Mouse (Mus musculus) liver, embryonic 12.5 days (tissue): Measurements from ENCODE around the gene P3h1. TPM values are rescaled to one million over a fixed set of nuclear protein-coding genes. Genes with fewer than 3 reads are reported as not detected.

Experiments used
- ATAC-seq: fragments of 200-750 bp; cut with Nextera tagmentation; 2 replicates; pipeline ENCODE4 v1.8.0; 2017; ENCODE audit warnings: moderate number of reproducible peaks, mild to moderate bottlenecking, moderate library complexity
- H3K27ac ChIP-seq: fragments of 300-500 bp; sonication (generic); 2 replicates; pipeline ENCODE4 v1.5.1; 2016; ENCODE audit warnings: mild to moderate bottlenecking
- H3K27me3 ChIP-seq: fragments of 300-500 bp; sonication (generic); replicated peaks from 2 replicates; pipeline ENCODE4 v1.6.1; 2016; ENCODE audit warnings: mild to moderate bottlenecking, moderate library complexity
- H3K36me3 ChIP-seq: fragments of 300-500 bp; sonication (generic); 2 replicates; pipeline ENCODE4 v1.6.1; 2016; ENCODE audit warnings: mild to moderate bottlenecking, moderate library complexity
- H3K4me1 ChIP-seq: fragments of 300-500 bp; sonication (generic); 2 replicates; pipeline ENCODE4 v1.6.1; 2016
- H3K4me2 ChIP-seq: fragments of 300-500 bp; sonication (generic); 2 replicates; pipeline ENCODE4 v1.6.1; 2016; ENCODE audit warnings: mild to moderate bottlenecking, moderate library complexity
- H3K4me3 ChIP-seq: fragments of 300-500 bp; sonication (generic); 2 replicates; pipeline ENCODE4 v1.5.1; 2016; ENCODE audit warnings: mild to moderate bottlenecking, moderate library complexity
- H3K9ac ChIP-seq: fragments of 300-500 bp; sonication (generic); 2 replicates; pipeline ENCODE4 v1.6.1; 2016; ENCODE audit warnings: mild to moderate bottlenecking, moderate library complexity
- H3K9me3 ChIP-seq: fragments of 300-500 bp; sonication (generic); replicated peaks from 2 replicates; pipeline ENCODE4 v1.6.1; 2016; ENCODE audit warnings: mild to moderate bottlenecking, moderate library complexity
- WGBS: fragments of 180-500 bp; shearing (Covaris S2); methylation state at CpG from one replicate; pipeline ENCODE4 v1.1.7; 2016; ENCODE audit not compliant: insufficient replicate concordance; 5-methylcytosine and 5-hydroxymethylcytosine counted together
- polyA plus RNA-seq: library from polyadenylated mRNA; unstranded; fragments of >200 nt; fragmentation: Nextera tagmentation; extraction: Ambion mirVana; gene quantifications from 2 replicates; pipeline ENCODE4 v1.2.1, GENCODE M21; 2016

Gene P3h1
- polyA plus RNA-seq, 1 experiment from 2014 or later: 9.7 TPM

GRCm38 (mm10) chr4:119239181-119239682, 6.5 kb downstream of the P3h1 start:
- ATAC-seq: peak; percentile 69; the same call in 1 of the 2 replicates
- WGBS: 25% methylated on average over 12 of the region's 12 CpGs
- H3K4me2 ChIP-seq: peak overlapping the region; percentile 44
- H3K9ac ChIP-seq: peak overlapping the region; percentile 33
- no peaks in the 10 kb centered on the region for H3K27me3 ChIP-seq
- peak overlapping the region; percentile 42; the same call in 1 of the 2 replicates for H3K27ac ChIP-seq
- H3K4me3 ChIP-seq: 0 out of 2 replicates have a peak overlapping the region, but pooled peaks have one; percentile 16
- H3K9me3 ChIP-seq: no peaks in the 10 kb centered on the region
- H3K36me3 ChIP-seq: peaks cover 41% of the 10 kb centered on the region
- peaks cover 18% of the 10 kb centered on the region for H3K4me1 ChIP-seq

- no peak overlapping the region for H3K4me3 ChIP-seq
- H3K4me1 ChIP-seq: peaks cover 13% of the 10 kb centered on the region
- H3K4me2 ChIP-seq: no peak overlapping the region
- peaks cover 51% of the 10 kb centered on the region for H3K36me3 ChIP-seq
- H3K27me3 ChIP-seq: no peaks in the 10 kb centered on the region
- no peaks in the 10 kb centered on the region for H3K9me3 ChIP-seq
- H3K27ac ChIP-seq: no peak overlapping the region
- no peak overlapping the region for H3K9ac ChIP-seq
- WGBS: 78% methylated on average over 14 of the region's 14 CpGs
- ATAC-seq: no peak
Measured at GRCm38 (mm10) chr4:119241664-119242063, 8.9 kb downstream of the P3h1 start.

- H3K36me3 ChIP-seq: peaks cover 52% of the 10 kb centered on the region
- H3K4me1 ChIP-seq: peaks cover 15% of the 10 kb centered on the region
- WGBS: 75% methylated on average over 12 of the region's 12 CpGs
- no peak overlapping the region for H3K4me2 ChIP-seq
- H3K27ac ChIP-seq: no peak overlapping the region
- no peaks in the 10 kb centered on the region for H3K9me3 ChIP-seq
- H3K4me3 ChIP-seq: no peak overlapping the region
- no peak overlapping the region for H3K9ac ChIP-seq
- ATAC-seq: no peak
- H3K27me3 ChIP-seq: no peaks in the 10 kb centered on the region
Measured at GRCm38 (mm10) chr4:119242571-119242970, 9.9 kb downstream of the P3h1 start.

GRCm38 (mm10) chr4:119244468-119245240, 11.9 kb downstream of the P3h1 start:
- Histone ChIP-seq H3K4me2 (no peak overlapping the region), H3K36me3 (peaks cover 61% of the 10 kb centered on the region), H3K4me3 (no peak overlapping the region), H3K4me1 (peaks cover 5% of the 10 kb centered on the region; the same call in 1 of the 2 replicates), H3K9me3 (no peaks in the 10 kb centered on the region), H3K27ac (no peak overlapping the region), H3K9ac (no peak overlapping the region), H3K27me3 (no peaks in the 10 kb centered on the region)
- no peak for ATAC-seq
- WGBS: 74% methylated on average over 22 of the region's 22 CpGs

- no peaks in the 10 kb centered on the region for H3K9me3 ChIP-seq
- H3K27me3 ChIP-seq: no peaks in the 10 kb centered on the region
- no peak overlapping the region for H3K9ac ChIP-seq
- peaks cover 58% of the 10 kb centered on the region for H3K36me3 ChIP-seq
- H3K4me3 ChIP-seq: no peak overlapping the region
- 0 out of 2 replicates have a peak, but pooled peaks cover 3% of the 10 kb centered on the region for H3K4me1 ChIP-seq
- no peak overlapping the region for H3K27ac ChIP-seq
- no peak overlapping the region for H3K4me2 ChIP-seq
- WGBS: 74% methylated on average over 7 of the region's 7 CpGs
- ATAC-seq: no peak
Measured at GRCm38 (mm10) chr4:119245556-119245955, 12.8 kb downstream of the P3h1 start.

GRCm38 (mm10) chr4:119245961-119246360, 13.2 kb downstream of the P3h1 start:
- Histone ChIP-seq H3K9me3 (no peaks in the 10 kb centered on the region), H3K4me3 (no peak overlapping the region), H3K27me3 (no peaks in the 10 kb centered on the region), H3K4me2 (no peak overlapping the region), H3K4me1 (0 out of 2 replicates have a peak, but pooled peaks cover 3% of the 10 kb centered on the region), H3K9ac (no peak overlapping the region), H3K27ac (no peak overlapping the region), H3K36me3 (peaks cover 57% of the 10 kb centered on the region)
- no peak for ATAC-seq
- WGBS: 81% methylated on average over 9 of the region's 9 CpGs

GRCm38 (mm10) chr4:119246688-119247225, 14.0 kb downstream of the P3h1 start:
- H3K4me1 ChIP-seq: 0 out of 2 replicates have a peak, but pooled peaks cover 3% of the 10 kb centered on the region
- WGBS: 73% methylated on average over 14 of the region's 14 CpGs
- no peak overlapping the region for H3K9ac ChIP-seq
- H3K4me3 ChIP-seq: no peak overlapping the region
- H3K27me3 ChIP-seq: no peaks in the 10 kb centered on the region
- ATAC-seq: no peak
- H3K9me3 ChIP-seq: no peaks in the 10 kb centered on the region
- peaks cover 49% of the 10 kb centered on the region for H3K36me3 ChIP-seq
- no peak overlapping the region for H3K4me2 ChIP-seq
- H3K27ac ChIP-seq: no peak overlapping the region

- H3K4me3 ChIP-seq: no peak overlapping the region
- WGBS: 41% methylated on average over 13 of the region's 13 CpGs
Measured at GRCm38 (mm10) chr4:119247462-119248235, 14.9 kb downstream of the P3h1 start.

GRCm38 (mm10) chr4:119248407-119248965, 15.8 kb downstream of the P3h1 start:
- Histone ChIP-seq H3K9ac (no peak overlapping the region), H3K4me2 (no peak overlapping the region), H3K36me3 (peaks cover 42% of the 10 kb centered on the region), H3K4me1 (0 out of 2 replicates have a peak, but pooled peaks cover 3% of the 10 kb centered on the region), H3K27ac (no peak overlapping the region), H3K27me3 (no peaks in the 10 kb centered on the region), H3K4me3 (no peak overlapping the region), H3K9me3 (no peaks in the 10 kb centered on the region)
- no peak for ATAC-seq
- 80% methylated on average over 11 of the region's 11 CpGs for WGBS

More at GRCm38 (mm10) chr4:119247462-119248235, 14.9 kb downstream of the P3h1 start:
- 0 out of 2 replicates have a peak, but pooled peaks cover 3% of the 10 kb centered on the region for H3K4me1 ChIP-seq
- no peak overlapping the region for H3K27ac ChIP-seq
- ATAC-seq: peak; percentile 36; the same call in 1 of the 2 replicates
- H3K9ac ChIP-seq: no peak overlapping the region
- H3K9me3 ChIP-seq: no peaks in the 10 kb centered on the region
- no peaks in the 10 kb centered on the region for H3K27me3 ChIP-seq
- H3K4me2 ChIP-seq: no peak overlapping the region
- H3K36me3 ChIP-seq: peaks cover 42% of the 10 kb centered on the region

GRCm38 (mm10) chr4:119252025-119252808, 19.5 kb downstream of the P3h1 start:
- Histone ChIP-seq H3K36me3 (peaks cover 12% of the 10 kb centered on the region), H3K4me1 (0 out of 2 replicates have a peak, but pooled peaks cover 5% of the 10 kb centered on the region), H3K4me3 (no peak overlapping the region), H3K9ac (no peak overlapping the region), H3K4me2 (no peak overlapping the region), H3K27ac (no peak overlapping the region), H3K9me3 (no peaks in the 10 kb centered on the region), H3K27me3 (peaks cover 6% of the 10 kb centered on the region; the same call in 1 of the 2 replicates)
- WGBS: 50% methylated on average over 7 of the region's 7 CpGs
- ATAC-seq: no peak
